Mouse (Mus musculus) neutrophil, adult 5-6 weeks (primary cell): Measurements from ENCODE around the gene Lgals8. TPM values are rescaled to one million over a fixed set of nuclear protein-coding genes. Genes with fewer than 3 reads are reported as not detected.
"Not testable (repeated sequence)": the region's sequence is repeated elsewhere in the genome, so short reads cannot be mapped to it uniquely, and the experiment has no call there.

ENCODE experiments used
- ATAC-seq: fragments of 151-379, 151-347 bp; 2 replicates; pipeline ENCODE4 v1.8.0; 2017; ENCODE audit warnings: mild to moderate bottlenecking, moderate TSS enrichment; ENCODE audit not compliant: insufficient number of reproducible peaks, poor library complexity, low FRiP score, severe bottlenecking; ENCODE audit errors: extremely low read depth
- total RNA-seq: library from RNA; stranded (forward); fragments of 200-1000 nt; gene quantifications from 2 replicates; pipeline ENCODE4 v1.2.3, GENCODE M21; 2017

The Lgals8 gene
- total RNA-seq, result 130 and 160 TPM in 2 replicates

DNA sequence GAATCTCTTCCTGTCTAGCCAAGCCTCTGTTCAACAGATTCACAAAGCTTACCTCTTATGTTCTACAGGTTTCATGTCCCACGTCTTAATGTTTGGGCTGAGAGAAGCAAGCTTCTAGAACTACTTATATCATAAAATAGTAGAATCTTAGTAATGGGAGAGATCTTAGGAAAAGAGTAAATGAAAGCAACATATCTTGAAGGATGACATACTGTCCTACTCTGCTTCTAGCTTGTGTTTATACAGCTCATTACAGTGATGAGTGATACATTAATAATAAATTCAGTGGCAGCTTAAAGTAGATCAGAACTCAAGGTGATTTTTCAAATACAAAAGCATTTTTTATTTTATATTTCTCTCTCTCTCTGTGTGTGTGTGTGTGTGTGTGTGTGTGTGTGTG lies at the start of gene Lgals8:
Gene Lgals8, minus strand, starts transcription at position 101 of the 400 bp plus-strand sequence.
- no peak for ATAC-seq

DNA sequence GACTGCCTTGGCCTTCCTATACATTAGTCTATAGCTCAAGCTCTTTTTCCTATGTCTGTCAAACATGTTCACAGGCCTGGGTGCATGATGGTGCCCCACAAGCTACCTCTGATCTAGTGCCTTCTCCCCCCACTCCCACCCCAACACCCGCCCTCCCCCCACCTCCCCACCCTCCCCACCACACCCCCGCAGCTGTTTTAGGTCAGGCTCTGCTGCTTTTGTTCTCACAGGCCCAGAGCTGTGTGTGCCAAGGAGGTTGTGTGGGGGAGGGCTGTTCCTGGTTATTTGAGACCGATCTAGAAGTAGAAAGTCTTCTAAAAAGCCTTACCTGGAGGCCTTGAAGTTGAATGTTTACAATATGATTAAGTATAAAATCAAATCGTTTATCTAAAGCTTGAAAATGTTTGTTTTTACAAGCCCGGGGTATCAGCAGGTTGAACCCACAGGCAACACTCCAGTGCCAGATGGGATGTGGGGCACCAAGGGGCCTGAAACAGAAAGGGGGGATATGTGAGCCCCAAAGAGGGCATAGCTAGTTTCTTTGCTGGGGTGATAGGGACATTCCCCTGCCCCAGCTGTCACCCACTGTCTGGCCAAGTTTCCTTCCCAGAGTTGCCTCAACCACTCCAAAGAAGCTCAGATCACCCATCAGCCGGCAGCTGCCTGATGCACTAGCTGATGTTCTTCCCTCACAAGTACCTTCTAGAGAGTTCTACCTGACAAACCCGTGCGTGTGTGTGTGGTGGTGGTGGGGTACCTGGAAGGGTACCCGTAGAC lies 46.6 kb upstream of the Lgals8 start:
- peak; percentile 20; the same call in 1 of the 2 replicates for ATAC-seq

DNA sequence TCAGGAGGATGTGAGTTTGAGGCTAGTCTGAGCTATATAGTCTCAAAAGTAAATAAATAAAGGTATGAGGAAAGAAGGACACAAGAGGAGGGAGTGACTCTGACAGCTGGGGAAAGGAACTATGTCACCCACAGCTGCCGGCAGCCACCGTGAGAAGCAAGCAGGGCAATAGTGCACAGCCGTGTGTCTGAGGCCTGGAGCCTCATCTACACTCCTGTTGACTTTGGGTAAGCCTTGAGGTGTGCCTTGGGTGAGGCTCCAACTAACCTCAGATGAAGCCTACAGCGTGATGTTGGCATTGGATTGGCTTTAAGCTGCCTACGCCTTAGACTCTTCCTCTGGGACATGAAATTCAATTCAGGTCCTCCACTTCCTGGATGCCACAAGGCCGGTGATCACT lies 45.3 kb upstream of the Lgals8 start:
- ATAC-seq, result no peak

DNA sequence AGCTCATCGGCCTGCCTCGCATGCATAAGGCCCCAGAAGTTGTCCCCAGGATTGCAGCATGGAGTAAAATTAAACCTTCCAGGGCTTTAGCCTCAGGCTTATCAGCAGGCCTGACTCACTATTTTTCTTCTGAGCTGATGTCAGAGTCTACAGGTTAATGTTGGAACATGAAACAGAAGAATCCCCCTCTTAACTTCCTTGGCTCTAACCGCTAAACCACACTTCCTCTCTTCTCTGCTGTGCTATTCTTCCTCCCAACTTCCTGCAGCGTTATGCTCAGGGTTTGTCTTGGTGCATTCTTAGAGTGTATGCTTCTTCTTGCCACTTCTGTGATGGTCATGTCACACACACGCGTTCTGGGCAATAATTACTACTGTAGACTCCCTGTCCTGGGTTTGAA lies 42.7 kb upstream of the Lgals8 start:
- ATAC-seq, result peak; percentile 60

DNA sequence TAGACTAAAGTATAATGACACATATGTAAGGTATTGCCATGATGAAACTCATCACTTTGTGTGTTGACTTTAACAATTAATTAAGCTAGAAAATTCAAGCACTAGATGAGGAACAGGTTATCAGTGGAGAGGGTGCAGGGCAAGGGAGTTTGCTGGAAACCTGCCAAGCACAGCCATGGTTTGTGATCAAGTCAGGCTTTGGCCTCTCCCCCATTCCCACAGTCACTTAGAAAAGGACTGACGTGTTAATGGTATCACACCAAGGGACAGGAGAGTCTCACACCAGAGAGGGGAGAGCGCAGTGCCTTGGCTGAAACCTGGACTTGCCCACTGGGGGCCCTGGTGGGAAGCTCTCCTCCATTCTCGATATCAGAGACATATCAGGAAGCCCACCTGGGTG lies 40.6 kb upstream of the Lgals8 start:
- ATAC-seq, result no peak

DNA sequence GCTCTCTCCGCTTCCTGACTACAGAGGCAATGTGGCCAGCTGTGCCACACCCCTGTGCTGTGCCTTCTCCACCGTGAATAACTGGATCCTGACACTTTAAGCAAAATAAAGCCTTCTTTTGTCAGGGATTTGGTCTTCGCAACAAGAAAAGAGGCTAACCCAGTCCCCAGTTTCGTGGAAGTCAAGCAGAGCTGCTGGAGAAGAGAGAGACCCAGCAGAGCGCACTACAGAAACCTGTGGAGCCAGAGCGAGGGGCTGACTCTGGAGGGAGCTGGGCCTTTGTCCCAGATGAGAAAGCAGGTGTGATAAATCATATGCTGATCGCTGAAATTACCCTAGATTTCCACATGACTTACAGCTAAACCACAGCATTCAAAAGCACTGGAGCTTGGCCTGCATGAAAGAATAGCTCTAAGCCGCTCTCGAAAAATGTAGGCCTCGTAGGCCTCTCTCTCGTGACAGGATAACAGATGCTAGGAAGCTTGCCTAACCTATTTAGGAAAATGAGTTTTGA lies 38.6 kb upstream of the Lgals8 start:
- ATAC-seq, result peak; percentile 20; the same call in 1 of the 2 replicates

DNA sequence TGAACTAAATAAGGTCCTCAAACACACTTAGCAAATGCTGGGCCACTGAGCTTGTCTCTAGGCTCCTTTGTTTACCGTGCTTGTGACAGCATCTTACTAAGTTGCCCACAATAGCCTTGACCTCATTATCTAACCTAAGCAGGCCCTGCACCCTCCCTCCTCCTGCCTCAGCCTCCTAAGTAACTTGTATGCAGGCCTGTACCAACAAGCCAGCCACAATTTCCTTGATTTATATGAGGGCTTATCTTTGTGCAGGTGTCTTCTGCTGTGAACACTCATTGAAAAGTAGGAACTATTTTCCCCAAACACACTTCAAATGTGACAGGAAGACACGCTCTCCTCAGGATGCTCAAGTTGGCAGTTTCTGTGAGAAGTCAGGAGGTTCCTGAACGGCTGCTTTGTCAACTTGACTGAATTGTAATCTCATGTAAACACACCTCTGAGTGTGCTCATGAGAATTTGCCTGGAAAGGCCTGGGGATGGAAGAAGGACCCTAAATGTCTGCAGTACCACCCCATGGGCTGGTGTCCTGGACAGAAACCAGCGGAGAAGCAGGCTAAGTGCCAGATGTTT lies 38.0 kb upstream of the Lgals8 start:
- ATAC-seq, result no peak

DNA sequence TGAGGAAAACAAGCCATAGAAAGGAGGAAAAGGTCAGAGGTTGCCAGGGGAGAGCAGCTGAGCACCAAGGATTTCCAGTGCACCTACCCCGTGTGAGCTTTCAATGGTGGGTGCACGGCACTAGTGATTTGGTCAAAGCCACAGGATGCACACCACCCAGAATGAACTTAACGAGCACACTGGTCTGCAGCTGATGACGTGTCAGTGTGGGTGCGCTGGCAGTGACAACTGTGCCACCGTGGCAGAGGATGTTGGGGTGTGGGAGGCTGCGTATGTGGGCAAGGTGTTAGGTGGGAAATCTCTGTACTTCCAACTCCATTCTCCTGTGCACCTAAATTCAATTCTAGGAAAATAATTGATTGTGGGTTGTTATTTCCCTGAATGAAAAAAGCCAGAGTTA lies 34.4 kb upstream of the Lgals8 start:
- no peak for ATAC-seq

DNA sequence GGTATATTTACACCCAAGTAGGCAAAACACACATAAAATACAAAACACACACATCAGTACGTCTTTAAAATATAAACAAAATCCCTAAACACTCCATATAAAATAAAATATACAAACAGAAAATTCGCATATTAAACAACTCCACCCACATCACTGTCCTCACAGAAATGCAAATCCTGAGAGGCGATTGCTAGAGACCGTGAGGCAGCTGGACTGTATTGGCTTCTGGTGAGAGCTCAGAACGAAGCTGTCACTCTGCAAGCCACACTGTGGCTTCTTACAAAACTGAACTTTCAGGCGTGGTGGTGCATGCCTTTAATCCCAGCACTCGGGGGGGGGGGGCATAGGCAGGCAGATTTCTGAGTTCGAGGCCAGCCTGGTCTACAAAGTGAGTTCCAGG lies 33.1 kb upstream of the Lgals8 start:
- ATAC-seq, result no peak

DNA sequence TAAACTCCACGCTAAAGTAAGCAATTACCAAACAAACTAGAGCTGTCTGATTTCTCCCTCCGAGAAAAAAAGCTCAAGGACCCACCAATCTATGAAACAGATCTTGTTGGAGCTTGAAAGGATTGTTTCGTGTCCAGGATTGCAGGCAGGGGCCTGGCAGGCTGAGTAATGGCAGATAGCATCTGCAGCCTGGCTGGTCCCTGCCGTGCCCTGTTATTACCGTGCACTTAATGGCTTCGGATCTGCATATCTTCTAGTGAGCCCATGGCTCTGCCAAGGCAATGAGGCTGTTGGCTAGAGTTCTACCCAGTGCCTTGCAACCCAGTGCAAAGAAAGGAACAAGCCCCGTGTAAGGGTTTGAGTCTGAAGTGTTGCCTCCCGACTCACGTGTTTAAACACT lies 30.0 kb upstream of the Lgals8 start:
- ATAC-seq, result no peak

DNA sequence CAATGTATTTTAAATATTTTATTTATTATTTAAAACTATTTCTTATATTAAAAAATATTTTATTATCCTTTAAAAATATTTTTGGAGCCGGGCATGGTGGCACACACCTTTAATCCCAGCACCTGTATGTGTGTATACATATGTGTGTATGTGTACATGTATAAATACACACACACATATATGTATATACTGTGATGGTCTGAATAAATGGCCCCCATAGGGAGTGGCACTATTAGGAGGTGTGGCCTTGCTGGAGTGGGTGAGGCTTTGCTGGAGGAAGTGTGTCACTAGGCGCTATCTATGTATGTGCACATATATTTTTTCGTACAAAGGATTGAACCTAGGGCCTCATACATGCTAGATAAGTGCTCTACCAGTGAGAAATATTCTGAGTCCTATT lies 27.8 kb upstream of the Lgals8 start:
- no peak for ATAC-seq

DNA sequence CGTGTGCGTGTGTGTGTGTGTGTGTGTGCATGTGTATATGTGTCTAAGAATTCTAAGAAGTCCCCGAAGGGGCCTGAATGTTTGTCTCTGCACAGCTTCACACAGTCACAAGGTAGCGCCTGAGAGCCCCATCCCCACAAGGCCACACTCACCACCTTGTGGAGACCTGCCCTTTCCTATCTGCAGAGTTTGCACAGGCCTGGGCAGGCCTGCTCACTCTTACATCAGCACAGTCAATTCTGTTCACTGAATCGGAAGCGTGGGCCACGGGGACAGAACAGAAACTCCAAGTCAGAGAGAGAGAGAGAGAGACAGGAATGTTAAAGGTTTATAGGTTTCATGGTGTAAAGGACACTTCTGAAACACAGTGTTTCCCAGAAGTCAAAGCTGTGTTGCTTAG lies 20.9 kb upstream of the Lgals8 start:
- no peak for ATAC-seq

DNA sequence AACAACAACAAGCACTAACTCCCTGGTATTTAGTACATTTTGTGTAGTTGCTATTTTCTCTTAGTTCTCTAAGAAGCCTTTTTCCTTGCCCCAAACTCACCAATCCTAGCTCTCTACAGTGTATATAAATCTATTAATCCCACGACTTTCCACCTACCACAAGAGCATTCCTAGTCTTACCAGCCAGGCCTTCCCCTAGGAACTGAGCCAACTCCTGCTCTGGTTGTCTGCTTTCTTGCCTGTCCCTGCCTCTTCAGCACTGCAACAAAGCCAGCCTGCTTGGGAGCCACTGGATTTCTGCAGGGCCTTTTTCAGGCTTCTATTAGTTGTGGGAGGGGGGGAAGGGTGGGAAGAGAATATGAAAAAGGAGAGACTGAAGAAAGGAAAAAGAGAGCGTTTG lies 20.5 kb upstream of the Lgals8 start:
- no peak for ATAC-seq

DNA sequence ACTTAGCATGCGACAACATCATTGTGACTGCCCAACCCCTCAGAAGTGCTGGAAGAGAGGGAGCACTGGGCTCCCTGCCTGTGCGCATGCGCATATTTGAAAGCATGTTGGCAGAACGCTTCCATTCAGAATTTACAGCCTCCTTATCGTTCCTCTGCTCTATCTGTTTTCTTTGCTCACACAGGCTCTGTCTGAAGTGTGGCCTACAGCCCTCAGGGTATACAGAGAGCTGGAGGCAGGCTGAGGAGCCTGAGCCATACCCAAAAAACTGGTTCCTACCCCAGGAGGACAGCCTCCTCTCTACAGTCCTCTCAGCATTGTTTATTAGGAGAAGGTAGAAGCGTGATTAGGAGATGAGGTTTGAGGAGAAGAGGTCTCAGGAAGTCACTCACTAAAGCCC lies 15.1 kb upstream of the Lgals8 start:
- ATAC-seq, result no peak

DNA sequence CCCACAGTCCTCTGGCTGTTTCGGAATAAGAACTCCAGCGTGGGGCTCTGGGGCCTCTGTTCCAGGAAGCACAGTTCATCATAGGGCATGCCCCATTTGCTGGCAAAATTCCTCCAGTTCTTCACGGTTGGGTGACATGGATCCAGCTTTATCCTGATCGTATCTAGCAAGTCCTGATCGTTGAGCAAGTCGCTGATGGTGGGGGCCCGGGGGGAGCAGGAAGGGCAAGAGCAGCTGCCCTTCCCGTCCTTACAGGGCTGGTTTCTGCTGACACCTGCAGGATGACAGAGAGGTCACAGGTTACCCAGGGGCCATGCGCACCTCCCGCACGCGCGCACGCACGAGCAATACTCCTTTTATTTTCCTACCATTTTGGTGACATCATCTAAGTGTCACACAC lies 13.6 kb upstream of the Lgals8 start:
- no peak for ATAC-seq

DNA sequence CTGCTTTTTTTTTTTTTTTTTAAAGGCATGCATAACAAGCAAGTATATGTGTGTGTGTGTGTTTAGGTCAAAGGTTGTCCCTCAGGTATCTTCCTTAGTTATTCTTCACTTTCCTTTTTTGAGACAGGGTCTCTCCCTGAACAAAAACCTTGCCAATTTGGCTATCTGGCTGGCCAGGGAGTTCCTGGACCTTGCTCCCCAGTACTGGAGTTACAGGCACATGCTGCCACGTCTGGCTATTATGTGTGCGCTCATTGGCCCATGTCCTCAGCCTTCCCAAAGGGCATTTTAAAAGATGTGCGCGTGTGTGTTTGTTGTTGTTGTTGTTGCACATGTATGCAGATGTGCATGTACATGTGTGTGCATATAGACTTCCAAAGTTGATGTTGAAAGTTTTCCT lies 12.1 kb upstream of the Lgals8 start:
- no peak for ATAC-seq

DNA sequence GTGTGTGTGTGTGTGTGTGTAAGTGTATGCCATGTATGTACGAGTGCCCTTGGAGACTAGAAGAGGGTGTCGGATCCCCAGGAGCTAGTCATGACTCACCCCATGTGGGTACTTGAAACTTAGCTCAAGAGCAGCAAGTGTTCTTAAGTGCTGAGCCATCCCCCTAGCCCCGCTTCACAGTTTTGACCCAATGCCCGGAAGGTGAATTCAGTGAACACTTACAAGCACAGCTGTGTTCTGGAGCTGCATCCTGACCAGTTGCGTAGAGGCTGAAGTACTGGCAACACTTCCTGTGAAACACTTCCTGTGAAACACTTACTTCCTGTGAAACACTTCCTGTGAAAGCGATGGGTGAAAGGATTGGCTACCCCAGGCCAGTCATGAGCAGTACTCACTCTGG lies 10.5 kb upstream of the Lgals8 start:
- ATAC-seq, result no peak

DNA sequence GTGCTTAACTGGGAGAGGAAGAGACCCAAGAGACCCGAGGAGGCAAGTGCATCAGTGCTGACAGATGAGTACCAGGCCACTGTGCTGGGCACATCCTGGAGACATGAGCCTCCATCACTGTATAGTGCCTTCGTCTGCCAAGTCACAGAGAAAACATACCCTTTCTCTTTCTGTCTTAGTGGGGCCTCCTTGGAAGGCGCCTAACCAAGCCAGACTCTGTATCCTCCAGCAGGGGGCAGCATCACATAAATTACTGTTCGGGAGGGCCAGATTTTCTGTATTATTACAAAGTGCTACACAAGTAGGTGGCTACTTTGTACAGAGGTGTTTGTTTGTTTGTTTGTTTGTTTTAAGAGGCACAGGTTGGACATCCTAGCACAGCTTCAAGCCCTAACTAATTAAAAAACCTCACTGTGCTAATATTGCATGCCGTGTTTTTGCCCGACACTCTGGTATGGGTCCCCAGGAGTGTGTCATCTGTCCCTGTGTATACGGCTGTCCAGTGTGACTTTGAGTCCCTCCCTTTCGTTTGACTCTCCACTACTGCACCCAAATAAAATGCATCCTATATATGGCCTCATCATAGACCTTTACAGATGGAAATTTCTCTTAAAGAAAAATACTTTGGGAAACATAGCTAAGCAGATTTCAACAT lies 9.1 kb upstream of the Lgals8 start:
- peak; percentile 78 for ATAC-seq

DNA sequence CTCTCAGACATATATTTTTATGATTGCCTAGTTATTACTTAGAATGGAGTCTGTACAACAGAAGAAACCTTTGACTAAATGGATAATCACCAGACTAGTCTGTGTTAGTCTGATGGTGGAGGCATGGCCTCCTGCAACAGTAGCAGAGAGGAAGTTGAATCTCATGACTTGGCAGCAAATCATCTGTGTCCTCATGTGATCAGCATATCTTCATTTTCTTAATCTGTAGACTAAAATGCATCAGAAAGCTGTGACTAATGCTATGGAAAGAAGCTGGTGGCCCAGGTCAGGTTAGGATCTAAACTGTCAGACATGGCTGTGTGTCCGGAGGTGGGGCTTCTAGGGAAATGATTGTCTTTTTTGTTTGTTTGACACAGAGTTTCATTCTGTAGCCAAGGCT lies 3.7 kb upstream of the Lgals8 start:
- ATAC-seq, result peak; percentile 88

DNA sequence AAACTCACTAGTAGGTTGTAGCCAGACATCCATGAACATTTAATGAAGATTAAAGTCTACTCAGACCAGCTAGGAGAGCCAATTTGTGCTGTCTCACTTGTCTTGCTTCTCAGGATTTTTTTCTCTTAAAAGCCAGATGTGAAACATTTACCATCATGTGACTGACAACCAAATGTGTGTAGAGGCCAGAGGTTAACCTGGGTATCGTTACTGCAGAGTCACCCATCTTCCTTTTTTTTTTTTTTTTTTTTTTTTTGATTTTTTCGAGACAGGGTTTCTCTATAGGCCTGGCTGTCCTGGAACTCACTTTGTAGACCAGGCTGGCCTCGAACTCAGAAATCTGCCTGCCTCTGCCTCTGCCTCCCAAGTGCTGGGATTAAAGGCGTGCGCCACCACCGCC lies 585 bp downstream of the Lgals8 start:
- not testable (repeated sequence) for ATAC-seq
